Mouse (Mus musculus) E14TG2a.4 (cell line): ENCODE measurements around the gene Mtch2.

ENCODE experiments used
- CTCF ChIP-seq: conservative IDR thresholded peaks from 2 replicates; pipeline ENCODE4 v1.5.1; 2014; ENCODE audit warnings: low read length
- NANOG ChIP-seq: IDR thresholded peaks from 2 replicates; pipeline ENCODE4 v1.6.1; 2014; ENCODE audit warnings: borderline replicate concordance, low read length, mixed read lengths
- POU5F1 ChIP-seq: IDR thresholded peaks from 2 replicates; pipeline ENCODE4 v1.6.1; 2014; ENCODE audit warnings: low read length, borderline replicate concordance

- no peak for TF ChIP-seq NANOG
- TF ChIP-seq CTCF = no peak
- no peak for TF ChIP-seq POU5F1
Measured at GRCm38 (mm10) chr2:90848331-90848730, 1.4 kb downstream of the Mtch2 start.
